Mouse (Mus musculus) adipocyte (in vitro differentiated cells): ENCODE measurements at regions not wholly inside any gene's neighbourhood (a gene's known extent, or its start where the extent isn't known, plus 50 kb on each side); places are given as distances from the start of the nearest gene placed in this dataset.

Experiments used
- DNase-seq: peaks from one replicate; pipeline ENCODE4 v3.0.0-alpha.2; 2016; ENCODE audit warnings: low spot score

GRCm38 (mm10) chr1:144452141-144452540 lies 115.3 kb downstream of the Rgs21 start:
- DNase-seq, result peak; percentile 2

DNA sequence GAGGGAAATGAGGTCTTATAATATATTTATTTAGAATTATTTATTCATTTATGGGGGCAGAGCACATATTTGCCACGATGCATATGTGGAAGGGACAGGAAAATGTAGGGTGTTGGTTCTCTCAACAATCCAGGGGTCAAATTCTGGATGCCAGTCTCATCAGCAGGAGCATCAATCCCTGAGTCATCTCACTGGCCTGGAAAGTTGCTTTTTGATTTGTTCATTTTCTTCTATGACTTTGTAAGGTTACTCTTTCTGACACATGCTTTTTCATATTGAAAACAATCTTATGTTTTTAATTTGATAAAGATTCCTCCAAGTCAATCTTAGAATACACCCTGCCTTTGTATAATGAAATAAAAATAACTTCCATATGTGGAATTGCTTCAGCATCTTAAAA lies 115.7 kb downstream of the Rgs21 start:
- no peak for DNase-seq

- DNase-seq, result no peak
These were observed 130.8 kb downstream of the Rgs21 start for GRCm38 (mm10) chr1:144436617-144437016.

DNA sequence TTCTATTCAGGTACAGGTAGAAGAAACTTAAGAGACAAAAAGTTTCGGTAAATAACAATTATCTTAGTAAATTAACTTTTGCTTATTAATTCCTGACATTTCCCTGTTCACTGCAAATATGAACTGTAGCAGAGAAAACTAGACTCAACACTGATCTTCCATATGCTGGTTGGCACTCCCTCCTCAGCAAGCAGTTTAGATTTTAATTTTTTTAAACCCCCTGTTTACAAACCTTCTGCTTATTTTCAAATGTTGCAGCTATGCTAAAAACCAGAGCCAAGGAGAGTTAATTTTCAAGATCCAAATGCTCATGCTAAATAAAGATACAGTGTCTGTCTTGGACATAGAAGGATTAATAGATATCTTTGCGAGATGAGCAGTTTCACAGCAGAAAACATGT lies 134.7 kb downstream of the Rgs21 start:
- no peak for DNase-seq

GRCm38 (mm10) chr1:144431535-144432276 lies 135.8 kb downstream of the Rgs21 start:
- peak; percentile 57 for DNase-seq

- no peak for DNase-seq
These were observed 146.1 kb downstream of the Rgs21 start for GRCm38 (mm10) chr1:144421374-144421773.

GRCm38 (mm10) chr1:144406387-144407383 lies 157.6 kb upstream of the Rgs1 start:
- peak; percentile 83 for DNase-seq

- no peak for DNase-seq
These were observed 156.7 kb upstream of the Rgs1 start for GRCm38 (mm10) chr1:144405724-144406123.

DNA sequence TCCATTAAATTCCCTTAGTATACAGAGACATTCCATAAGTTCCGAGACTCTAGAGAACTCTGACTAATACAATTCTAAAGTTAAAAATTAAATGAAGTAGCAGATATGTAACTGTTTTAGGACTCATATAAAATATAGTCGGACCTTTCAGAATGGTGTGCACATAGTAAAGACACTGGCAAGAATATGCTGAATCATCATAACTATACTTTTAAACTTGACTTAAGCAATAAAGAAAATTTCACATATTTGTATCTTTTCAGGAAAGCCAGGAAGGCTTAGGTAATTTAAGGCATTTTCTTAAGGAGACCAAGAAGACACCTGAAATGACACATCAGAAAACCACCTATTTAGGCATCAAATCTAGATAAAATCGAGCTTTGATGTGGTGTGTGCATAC lies 156.0 kb upstream of the Rgs1 start:
- no peak for DNase-seq

DNA sequence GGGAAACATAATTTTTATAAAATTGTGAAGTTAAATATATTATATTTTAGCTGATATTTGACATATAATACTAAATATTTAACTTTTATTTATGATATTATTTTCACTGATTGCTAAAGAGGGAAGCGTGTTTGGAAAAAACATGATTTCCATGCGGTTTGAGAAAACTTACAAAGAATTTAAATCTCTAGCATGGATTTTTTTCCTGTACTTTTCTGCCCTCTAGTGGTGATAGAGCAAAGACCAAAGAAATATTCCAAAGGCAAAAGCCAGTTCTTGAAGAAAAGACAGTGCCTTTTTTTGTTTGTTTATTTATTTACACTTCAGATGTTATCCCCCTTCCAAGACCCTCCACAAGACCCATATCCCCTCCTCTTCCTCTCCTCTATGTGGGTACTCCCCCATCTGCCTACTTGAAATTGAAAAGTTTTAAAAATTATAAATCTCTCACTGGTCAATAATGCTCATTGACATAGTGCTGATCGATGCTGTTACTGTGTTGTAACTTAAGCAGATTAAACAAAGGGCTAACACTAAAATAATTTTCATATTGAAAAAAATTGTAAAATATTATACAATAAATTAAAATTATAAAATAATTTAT lies 131.1 kb upstream of the Rgs1 start:
- DNase-seq, result peak; percentile 66

- no peak for DNase-seq
These were observed 125.1 kb upstream of the Rgs1 start for GRCm38 (mm10) chr1:144374121-144374520.

- DNase-seq, result peak; percentile 18
These were observed 118.5 kb upstream of the Rgs1 start for GRCm38 (mm10) chr1:144367492-144367891.

DNA sequence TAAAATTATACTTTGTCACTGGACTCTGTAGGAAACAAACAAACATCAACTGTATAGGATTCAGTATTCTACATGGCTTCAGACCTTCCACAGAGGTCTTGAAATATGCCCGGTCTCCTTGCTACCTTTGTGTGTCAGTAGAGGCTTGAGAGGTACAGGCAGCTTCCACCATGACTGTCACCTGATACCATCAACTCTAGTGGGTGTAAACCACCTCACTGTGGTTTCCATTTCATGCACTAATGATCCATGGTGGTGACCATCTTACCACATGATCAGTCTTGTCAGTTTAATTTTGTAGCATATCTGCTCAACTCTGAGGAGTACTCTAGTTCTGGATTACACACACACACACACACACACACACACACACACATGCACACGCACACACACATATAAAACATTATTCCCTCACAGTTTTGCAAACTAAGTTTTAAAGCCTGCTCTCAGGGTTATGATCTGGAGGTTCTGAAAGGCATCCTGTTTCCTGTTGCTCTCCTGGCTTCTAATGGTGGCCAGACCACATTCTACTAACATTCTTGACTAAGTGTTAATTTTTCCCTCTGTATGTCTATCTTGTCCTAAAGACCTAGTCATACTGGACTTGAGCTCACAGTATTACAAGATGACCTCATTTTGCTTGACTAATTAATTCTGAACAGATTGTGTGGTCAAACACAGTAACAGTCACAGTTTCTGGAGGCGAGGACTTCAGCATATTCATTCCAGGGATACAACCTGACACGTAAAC lies 106.7 kb upstream of the Rgs1 start:
- no peak for DNase-seq

DNA sequence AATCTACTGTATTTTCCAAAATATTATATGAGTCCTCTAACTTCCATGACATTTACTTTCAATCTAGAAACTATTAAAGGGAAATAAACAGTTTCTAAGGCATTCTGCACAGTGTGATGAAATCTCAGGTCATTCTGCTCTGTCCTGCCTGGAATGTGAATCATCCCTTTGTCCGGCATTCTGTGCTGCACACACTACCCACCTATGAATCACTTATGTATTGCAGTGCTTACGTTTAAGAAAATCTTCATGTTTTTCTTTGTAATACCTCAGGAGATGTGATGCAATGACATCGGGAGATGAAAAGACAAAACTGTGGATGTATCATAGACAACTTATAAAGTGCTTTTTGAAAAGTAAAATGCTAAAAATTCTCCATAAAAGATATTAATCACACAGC lies 106.0 kb upstream of the Rgs1 start:
- DNase-seq, result no peak

GRCm38 (mm10) chr1:144353320-144353719 lies 104.3 kb upstream of the Rgs1 start:
- DNase-seq, result peak; percentile 8

DNA sequence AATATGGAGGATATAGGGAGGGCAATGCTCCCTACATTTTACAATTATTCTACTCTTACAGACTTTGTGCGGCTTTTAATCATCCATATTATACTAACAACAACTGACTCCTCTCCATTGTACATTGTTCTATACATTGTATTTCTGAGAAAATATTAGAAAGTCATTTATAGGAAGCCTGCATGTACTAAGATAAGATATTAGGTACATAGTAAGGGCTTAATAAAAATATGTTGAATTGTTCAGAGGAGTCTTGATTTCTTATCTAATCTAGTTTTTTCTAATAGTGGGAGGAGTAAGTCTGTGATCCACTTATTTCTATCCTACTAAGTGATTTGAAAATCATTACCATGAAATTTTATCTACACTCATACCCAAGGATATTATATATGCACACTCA lies 94.8 kb upstream of the Rgs1 start:
- DNase-seq, result no peak

DNA sequence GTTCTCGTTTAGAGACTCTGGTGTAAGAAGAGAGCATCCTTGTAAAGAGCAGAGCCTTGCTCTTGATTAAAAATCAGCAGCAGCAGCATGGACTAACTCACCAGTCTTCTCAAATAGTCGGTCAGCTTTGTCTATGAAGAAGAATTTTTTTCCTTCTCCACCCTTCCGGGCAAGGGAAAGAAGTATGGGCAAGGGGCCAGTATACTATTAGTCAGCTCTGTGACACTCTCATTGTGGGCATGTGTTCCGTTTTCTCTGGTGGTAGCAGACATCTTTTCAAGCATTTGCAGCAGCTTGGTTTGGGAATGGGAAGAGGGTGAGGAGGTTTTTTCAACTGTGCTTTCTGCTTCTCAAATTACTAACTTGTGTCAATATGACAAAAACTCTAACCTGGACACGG lies 94.3 kb upstream of the Rgs1 start:
- DNase-seq, result peak; percentile 48

- DNase-seq, result no peak
These were observed 88.5 kb upstream of the Rgs1 start for GRCm38 (mm10) chr1:144337572-144337971.

GRCm38 (mm10) chr1:144330365-144331050 lies 81.5 kb upstream of the Rgs1 start:
- no peak for DNase-seq

DNA sequence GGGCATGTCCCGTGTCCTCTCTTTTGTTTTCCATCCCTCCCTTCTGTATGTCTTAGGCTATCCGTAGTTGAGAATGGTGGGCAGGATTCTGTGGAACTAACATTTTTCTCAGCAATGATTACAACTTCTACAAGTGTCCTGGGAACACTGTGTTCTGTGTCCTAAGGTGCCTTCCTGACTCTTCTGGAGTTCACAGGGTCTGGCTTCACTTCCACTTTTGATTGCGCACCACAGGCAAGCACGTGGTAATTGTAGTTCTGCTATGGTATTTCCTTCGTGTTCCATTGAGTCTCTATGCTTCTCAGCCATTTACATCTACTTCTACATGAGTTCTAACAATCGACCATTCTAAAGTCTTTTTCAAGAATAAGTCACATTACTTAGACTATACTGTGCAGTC lies 70.4 kb upstream of the Rgs1 start:
- DNase-seq, result no peak

GRCm38 (mm10) chr1:144318289-144318688 lies 69.2 kb upstream of the Rgs1 start:
- no peak for DNase-seq
